Mouse (Mus musculus): ENCODE measurements around the gene Gramd1b. TPM values are rescaled to one million over a fixed set of nuclear protein-coding genes. Genes with fewer than 3 reads are reported as not detected.

Gramd1b gene
- total and polyA plus RNA-seq, 2 experiments from 2014 or later: 3.2 to 17.4 TPM

GRCm38 (mm10) chr9:40414498-40414903, 116.7 kb downstream of the Gramd1b start:
- Histone ChIP-seq H3K4me1 (ENCODE audit: control insufficient read depth, insufficient read depth) (peaks cover 5% of the 10 kb centered on the region; the same call in 1 of the 2 replicates), H3K36me3 (replicated peaks; ENCODE audit: control insufficient read depth, insufficient read depth, low read length) (no peaks in the 10 kb centered on the region), H3K27ac (ENCODE audit: low read depth) (peak overlapping the region; percentile 56), H3K27me3 (ENCODE audit: control insufficient read depth, insufficient read depth, low read length) (no peaks in the 10 kb centered on the region), H3K4me3 (ENCODE audit: low read depth, low read length) (peak overlapping the region; percentile 68), H3K9ac (replicated peaks; ENCODE audit: low read depth, low read length) (peak overlapping the region; percentile 68), H3K9me3 (replicated peaks; ENCODE audit: control insufficient read depth, low read length) (no peaks in the 10 kb centered on the region), H3K4me2 (ENCODE audit: low read depth, low read length) (peak overlapping the region; percentile 91)
- 3% methylated on average over 15 of the region's 15 CpGs for WGBS
- TF ChIP-seq EP300 (IDR thresholded peaks at IDR 0.05; ENCODE audit: low read depth) (no peak), CTCF (IDR thresholded peaks at IDR 0.05; ENCODE audit: low read depth) (no peak)
- peak; percentile 69 for ATAC-seq (ENCODE audit: insufficient read depth, low read depth)
- peak; percentile 46 for DNase-seq (ENCODE audit: low spot score)

DNA sequence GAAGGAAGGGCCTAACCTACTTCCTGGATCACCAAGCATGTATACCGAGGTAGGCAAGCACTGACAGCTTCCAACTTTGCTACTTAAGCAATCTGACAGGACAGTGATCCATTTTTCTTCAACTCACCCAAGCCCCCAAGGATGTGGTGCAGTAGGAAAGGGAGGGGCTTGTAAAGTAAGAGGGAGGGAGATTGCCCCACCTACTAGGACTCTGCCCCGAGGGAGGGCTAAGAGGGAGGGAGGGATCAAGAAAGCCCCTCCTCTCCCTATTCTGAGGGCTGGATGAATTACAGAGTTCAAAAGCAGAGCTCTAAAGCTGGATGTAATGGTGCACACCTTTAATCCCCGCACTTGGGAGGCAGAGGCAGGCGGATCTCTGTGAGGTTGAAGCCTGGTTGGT, 117.6 kb downstream of the Gramd1b start:
- H3K4me1 ChIP-seq (ENCODE audit: control insufficient read depth, insufficient read depth): peaks cover 5% of the 10 kb centered on the region; the same call in 1 of the 2 replicates
- H3K4me3 ChIP-seq (ENCODE audit: low read depth, low read length): no peak overlapping the region
- H3K36me3 ChIP-seq (replicated peaks; ENCODE audit: control insufficient read depth, insufficient read depth, low read length): no peaks in the 10 kb centered on the region
- TF ChIP-seq CTCF (IDR thresholded peaks at IDR 0.05; ENCODE audit: low read depth): no peak
- TF ChIP-seq EP300 (IDR thresholded peaks at IDR 0.05; ENCODE audit: low read depth): no peak
- no peaks in the 10 kb centered on the region for H3K9me3 ChIP-seq (replicated peaks; ENCODE audit: control insufficient read depth, low read length)
- no peaks in the 10 kb centered on the region for H3K27me3 ChIP-seq (ENCODE audit: control insufficient read depth, insufficient read depth, low read length)
- DNase-seq (ENCODE audit: low spot score) (no peak), ATAC-seq (ENCODE audit: insufficient read depth, low read depth) (no peak)
- H3K4me2 ChIP-seq (ENCODE audit: low read depth, low read length): no peak overlapping the region
- WGBS: 81% methylated on average over 4 of the region's 4 CpGs
- H3K9ac ChIP-seq (replicated peaks; ENCODE audit: low read depth, low read length): no peak overlapping the region
- H3K27ac ChIP-seq (ENCODE audit: low read depth): no peak overlapping the region

GRCm38 (mm10) chr9:40412931-40413330, 118.3 kb downstream of the Gramd1b start:
- H3K9ac ChIP-seq (replicated peaks; ENCODE audit: low read depth, low read length): no peak overlapping the region
- ATAC-seq (ENCODE audit: insufficient read depth, low read depth) (no peak), DNase-seq (ENCODE audit: low spot score) (no peak)
- no peaks in the 10 kb centered on the region for H3K27me3 ChIP-seq (ENCODE audit: control insufficient read depth, insufficient read depth, low read length)
- H3K27ac ChIP-seq (ENCODE audit: low read depth): no peak overlapping the region
- no peaks in the 10 kb centered on the region for H3K9me3 ChIP-seq (replicated peaks; ENCODE audit: control insufficient read depth, low read length)
- H3K4me3 ChIP-seq (ENCODE audit: low read depth, low read length): no peak overlapping the region
- H3K36me3 ChIP-seq (replicated peaks; ENCODE audit: control insufficient read depth, insufficient read depth, low read length): no peaks in the 10 kb centered on the region
- TF ChIP-seq CTCF (IDR thresholded peaks at IDR 0.05; ENCODE audit: low read depth) (no peak), EP300 (IDR thresholded peaks at IDR 0.05; ENCODE audit: low read depth) (no peak)
- no peak overlapping the region for H3K4me2 ChIP-seq (ENCODE audit: low read depth, low read length)
- H3K4me1 ChIP-seq (ENCODE audit: control insufficient read depth, insufficient read depth): no peaks in the 10 kb centered on the region; the same call in 1 of the 2 replicates
- WGBS: 87% methylated on average over 14 of the region's 14 CpGs

GRCm38 (mm10) chr9:40412246-40412645, 118.9 kb downstream of the Gramd1b start:
- Histone ChIP-seq H3K9me3 (replicated peaks; ENCODE audit: control insufficient read depth, low read length) (no peaks in the 10 kb centered on the region), H3K4me3 (ENCODE audit: low read depth, low read length) (no peak overlapping the region), H3K4me2 (ENCODE audit: low read depth, low read length) (no peak overlapping the region), H3K9ac (replicated peaks; ENCODE audit: low read depth, low read length) (no peak overlapping the region), H3K27me3 (ENCODE audit: control insufficient read depth, insufficient read depth, low read length) (no peaks in the 10 kb centered on the region), H3K36me3 (replicated peaks; ENCODE audit: control insufficient read depth, insufficient read depth, low read length) (no peaks in the 10 kb centered on the region), H3K27ac (ENCODE audit: low read depth) (no peak overlapping the region), H3K4me1 (ENCODE audit: control insufficient read depth, insufficient read depth) (no peaks in the 10 kb centered on the region; the same call in 1 of the 2 replicates)
- DNase-seq (ENCODE audit: low spot score) (no peak), ATAC-seq (ENCODE audit: insufficient read depth, low read depth) (no peak)
- WGBS: 92% methylated on average over 4 of the region's 4 CpGs
- TF ChIP-seq EP300 (IDR thresholded peaks at IDR 0.05; ENCODE audit: low read depth): no peak

GRCm38 (mm10) chr9:40410895-40411294, 120.3 kb downstream of the Gramd1b start:
- no peak for TF ChIP-seq CTCF (IDR thresholded peaks at IDR 0.05; ENCODE audit: low read depth)
- TF ChIP-seq EP300 (IDR thresholded peaks at IDR 0.05; ENCODE audit: low read depth): no peak
- ATAC-seq (ENCODE audit: insufficient read depth, low read depth): no peak

DNA sequence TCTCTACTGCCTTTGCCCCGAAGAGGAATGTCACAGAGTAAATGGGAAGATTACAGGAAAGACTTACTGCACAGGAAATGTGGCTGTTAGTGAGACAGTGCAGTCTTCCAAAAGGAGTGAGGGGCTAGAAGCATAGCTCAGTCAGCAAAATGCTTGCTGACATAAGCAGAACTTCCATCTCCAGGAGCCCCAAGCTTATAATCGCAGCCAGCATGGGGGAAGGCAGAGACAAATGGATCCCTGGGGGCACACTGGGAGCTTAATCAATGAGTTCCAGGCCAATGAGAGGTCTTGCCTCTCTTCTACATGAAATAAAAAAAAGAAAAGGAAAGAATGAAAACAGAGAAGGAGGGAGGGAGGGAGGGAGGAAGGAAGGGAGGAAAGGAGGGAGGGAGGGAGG, 122.1 kb downstream of the Gramd1b start:
- no peak overlapping the region for H3K27ac ChIP-seq (ENCODE audit: low read depth)
- TF ChIP-seq EP300 (IDR thresholded peaks at IDR 0.05; ENCODE audit: low read depth) (no peak), CTCF (IDR thresholded peaks at IDR 0.05; ENCODE audit: low read depth) (no peak)
- no peaks in the 10 kb centered on the region for H3K9me3 ChIP-seq (replicated peaks; ENCODE audit: control insufficient read depth, low read length)
- ATAC-seq (ENCODE audit: insufficient read depth, low read depth) (no peak), DNase-seq (ENCODE audit: low spot score) (no peak)
- no peak overlapping the region for H3K4me2 ChIP-seq (ENCODE audit: low read depth, low read length)
- H3K4me1 ChIP-seq (ENCODE audit: control insufficient read depth, insufficient read depth): no peaks in the 10 kb centered on the region; the same call in 1 of the 2 replicates
- H3K9ac ChIP-seq (replicated peaks; ENCODE audit: low read depth, low read length): no peak overlapping the region
- 53% methylated on average over 2 of the region's 2 CpGs for WGBS
- H3K4me3 ChIP-seq (ENCODE audit: low read depth, low read length): no peak overlapping the region
- H3K36me3 ChIP-seq (replicated peaks; ENCODE audit: control insufficient read depth, insufficient read depth, low read length): no peaks in the 10 kb centered on the region
- H3K27me3 ChIP-seq (ENCODE audit: control insufficient read depth, insufficient read depth, low read length): no peaks in the 10 kb centered on the region

More at GRCm38 (mm10) chr9:40410895-40411294, 120.3 kb downstream of the Gramd1b start:
- no peak overlapping the region for H3K4me3 ChIP-seq (ENCODE audit: low read depth, low read length)
- DNase-seq (ENCODE audit: low spot score): no peak
- 94% methylated on average over 3 of the region's 3 CpGs for WGBS
- H3K27me3 ChIP-seq (ENCODE audit: control insufficient read depth, insufficient read depth, low read length): no peaks in the 10 kb centered on the region
- no peaks in the 10 kb centered on the region; the same call in 1 of the 2 replicates for H3K4me1 ChIP-seq (ENCODE audit: control insufficient read depth, insufficient read depth)
- H3K27ac ChIP-seq (ENCODE audit: low read depth): no peak overlapping the region
- no peak overlapping the region for H3K9ac ChIP-seq (replicated peaks; ENCODE audit: low read depth, low read length)
- H3K36me3 ChIP-seq (replicated peaks; ENCODE audit: control insufficient read depth, insufficient read depth, low read length): no peaks in the 10 kb centered on the region
- no peaks in the 10 kb centered on the region for H3K9me3 ChIP-seq (replicated peaks; ENCODE audit: control insufficient read depth, low read length)
- H3K4me2 ChIP-seq (ENCODE audit: low read depth, low read length): no peak overlapping the region

Data from heart, postnatal 0 days (tissue).